Mouse (Mus musculus) forebrain, embryonic 11.5 days (tissue): ENCODE measurements around the gene Pcdh7. TPM values are rescaled to one million over a fixed set of nuclear protein-coding genes. Genes with fewer than 3 reads are reported as not detected.
A peak's percentile ranks its signal among the peaks of the same experiment; 100 is the strongest.

Experiments used
- ATAC-seq: fragments of 200-750 bp; cut with Nextera tagmentation; replicated peaks from 2 replicates; pipeline ENCODE4 v1.8.0; 2017; ENCODE audit warnings: moderate TSS enrichment; ENCODE audit not compliant: low FRiP score
- DNase-seq: peaks from one replicate; pipeline ENCODE4 v3.0.0-alpha.2; 2017; ENCODE audit warnings: low spot score
- H3K27ac ChIP-seq: fragments of 300-500 bp; sonication (generic); 2 replicates; pipeline ENCODE4 v1.5.1; 2014; ENCODE audit warnings: low read depth, low read length
- H3K27me3 ChIP-seq: fragments of 300-500 bp; sonication (generic); 2 replicates; pipeline ENCODE4 v1.6.1; 2014; ENCODE audit warnings: mild to moderate bottlenecking, low read length, mixed read lengths; ENCODE audit not compliant: control insufficient read depth, insufficient read depth
- H3K36me3 ChIP-seq: fragments of 300-500 bp; sonication (generic); 2 replicates; pipeline ENCODE4 v1.6.1; 2014; ENCODE audit warnings: mild to moderate bottlenecking, low read length, moderate library complexity, mixed read lengths; ENCODE audit not compliant: control insufficient read depth, insufficient read depth
- H3K4me1 ChIP-seq: fragments of 300-500 bp; sonication (generic); replicated peaks from 2 replicates; pipeline ENCODE4 v1.6.1; 2014; ENCODE audit warnings: low read length, mixed read lengths; ENCODE audit not compliant: control insufficient read depth, insufficient read depth
- H3K4me2 ChIP-seq: fragments of 300-500 bp; sonication (generic); 2 replicates; pipeline ENCODE4 v1.6.1; 2014; ENCODE audit warnings: low read depth, mild to moderate bottlenecking, low read length, moderate library complexity, mixed read lengths; ENCODE audit not compliant: severe bottlenecking
- H3K4me3 ChIP-seq: fragments of 300-500 bp; sonication (generic); 2 replicates; pipeline ENCODE4 v1.5.1; 2014; ENCODE audit warnings: low read depth, low read length
- H3K9ac ChIP-seq: fragments of 300-500 bp; sonication (generic); 2 replicates; pipeline ENCODE4 v1.6.1; 2014; ENCODE audit warnings: low read length
- H3K9me3 ChIP-seq: fragments of 300-500 bp; sonication (generic); 2 replicates; pipeline ENCODE4 v1.6.1; 2016; ENCODE audit warnings: low read length, mixed read lengths; ENCODE audit not compliant: control insufficient read depth
- WGBS: fragments of 180-500 bp; shearing (Covaris S2); extraction: QIAGEN DNeasy Blood & Tissue Kit; methylation state at CpG from one replicate; pipeline ENCODE4 v1.1.7; 2014; 5-methylcytosine and 5-hydroxymethylcytosine counted together
- polyA plus RNA-seq: library from polyadenylated mRNA; unstranded; fragments of >200 nt; fragmentation: Nextera tagmentation; extraction: Ambion mirVana; gene quantifications from 2 replicates; pipeline ENCODE4 v1.2.1, GENCODE M21; 2014

The Pcdh7 gene
- polyA plus RNA-seq, 1 experiment from 2014 or later, result 5.1 TPM

- Histone ChIP-seq H3K9ac (peak overlapping the region; percentile 64), H3K4me3 (peak overlapping the region; percentile 56), H3K36me3 (no peaks in the 10 kb centered on the region), H3K9me3 (no peaks in the 10 kb centered on the region), H3K27me3 (peaks cover 16% of the 10 kb centered on the region; the same call in 1 of the 2 replicates), H3K27ac (peak overlapping the region; percentile 51), H3K4me1 (peaks cover 3% of the 10 kb centered on the region; the same call in 1 of the 2 replicates), H3K4me2 (peak overlapping the region; percentile 95)
- under 1% methylated on average over 53 of the region's 53 CpGs for WGBS
- peak; percentile 84 for DNase-seq
- ATAC-seq, result peak; percentile 10; the same call in 1 of the 2 replicates
Observed at GRCm38 (mm10) chr5:57717238-57717905, 395 bp upstream of the Pcdh7 start.

GRCm38 (mm10) chr5:57718876-57719593 is 1.3 kb downstream of the Pcdh7 start:
- Histone ChIP-seq H3K36me3 (no peaks in the 10 kb centered on the region), H3K27ac (no peak overlapping the region), H3K27me3 (peaks cover 16% of the 10 kb centered on the region; the same call in 1 of the 2 replicates), H3K9ac (peak overlapping the region; percentile 64), H3K4me1 (peaks cover 3% of the 10 kb centered on the region; the same call in 1 of the 2 replicates), H3K4me3 (peak overlapping the region; percentile 56), H3K4me2 (peak overlapping the region; percentile 95), H3K9me3 (no peaks in the 10 kb centered on the region)
- ATAC-seq, result no peak
- under 1% methylated on average over 51 of the region's 54 CpGs for WGBS
- peak; percentile 77 for DNase-seq

GRCm38 (mm10) chr5:57719594-57720185 is 1.9 kb downstream of the Pcdh7 start:
- H3K27ac ChIP-seq, result no peak overlapping the region
- peak overlapping the region; percentile 95 for H3K4me2 ChIP-seq
- DNase-seq (peak; percentile 86), ATAC-seq (no peak)
- H3K27me3 ChIP-seq, result peaks cover 16% of the 10 kb centered on the region; the same call in 1 of the 2 replicates
- peaks cover 3% of the 10 kb centered on the region; the same call in 1 of the 2 replicates for H3K4me1 ChIP-seq
- H3K36me3 ChIP-seq, result no peaks in the 10 kb centered on the region
- H3K9me3 ChIP-seq, result no peaks in the 10 kb centered on the region
- H3K9ac ChIP-seq, result peak overlapping the region; percentile 64
- peak overlapping the region; percentile 56 for H3K4me3 ChIP-seq
- WGBS, result under 1% methylated on average over 59 of the region's 59 CpGs

GRCm38 (mm10) chr5:57720206-57720880 is 2.6 kb downstream of the Pcdh7 start:
- DNase-seq, result no peak
- Histone ChIP-seq H3K27me3 (peaks cover 16% of the 10 kb centered on the region; the same call in 1 of the 2 replicates), H3K9me3 (no peaks in the 10 kb centered on the region), H3K4me1 (peaks cover 3% of the 10 kb centered on the region; the same call in 1 of the 2 replicates), H3K4me3 (peak overlapping the region; percentile 56), H3K9ac (no peak overlapping the region), H3K36me3 (no peaks in the 10 kb centered on the region), H3K4me2 (peak overlapping the region; percentile 95), H3K27ac (no peak overlapping the region)
- WGBS, result 5% methylated on average over 34 of the region's 34 CpGs
- ATAC-seq, result no peak

- no peak overlapping the region for H3K9ac ChIP-seq
- peak overlapping the region; percentile 95; the same call in 1 of the 2 replicates for H3K4me2 ChIP-seq
- no peak overlapping the region for H3K27ac ChIP-seq
- peaks cover 16% of the 10 kb centered on the region; the same call in 1 of the 2 replicates for H3K27me3 ChIP-seq
- ATAC-seq (no peak), DNase-seq (no peak)
- H3K36me3 ChIP-seq, result no peaks in the 10 kb centered on the region
- peak overlapping the region; percentile 56; the same call in 1 of the 2 replicates for H3K4me3 ChIP-seq
- no peaks in the 10 kb centered on the region for H3K9me3 ChIP-seq
- WGBS, result 33% methylated on average over 8 of the region's 8 CpGs
- peaks cover 3% of the 10 kb centered on the region; the same call in 1 of the 2 replicates for H3K4me1 ChIP-seq
Observed at GRCm38 (mm10) chr5:57721148-57721712, 3.5 kb downstream of the Pcdh7 start.

GRCm38 (mm10) chr5:57721927-57722326 is 4.2 kb downstream of the Pcdh7 start:
- peaks cover 3% of the 10 kb centered on the region; the same call in 1 of the 2 replicates for H3K4me1 ChIP-seq
- 39% methylated on average over 6 of the region's 6 CpGs for WGBS
- H3K27ac ChIP-seq, result no peak overlapping the region
- H3K27me3 ChIP-seq, result peaks cover 16% of the 10 kb centered on the region; the same call in 1 of the 2 replicates
- no peaks in the 10 kb centered on the region for H3K9me3 ChIP-seq
- DNase-seq (no peak), ATAC-seq (no peak)
- no peak overlapping the region for H3K4me3 ChIP-seq
- H3K9ac ChIP-seq, result no peak overlapping the region
- no peaks in the 10 kb centered on the region for H3K36me3 ChIP-seq
- H3K4me2 ChIP-seq, result 0 out of 2 replicates have a peak overlapping the region, but pooled peaks have one; percentile 15

GRCm38 (mm10) chr5:57733451-57733850 is 15.7 kb downstream of the Pcdh7 start:
- DNase-seq (no peak), ATAC-seq (no peak)
- WGBS, result 37% methylated on average over 1 of the region's 1 CpGs
- H3K9me3 ChIP-seq, result no peaks in the 10 kb centered on the region
- H3K4me1 ChIP-seq, result no peaks in the 10 kb centered on the region
- H3K4me3 ChIP-seq, result no peak overlapping the region
- no peaks in the 10 kb centered on the region for H3K27me3 ChIP-seq
- H3K4me2 ChIP-seq, result no peak overlapping the region
- H3K9ac ChIP-seq, result no peak overlapping the region
- no peaks in the 10 kb centered on the region for H3K36me3 ChIP-seq
- H3K27ac ChIP-seq, result no peak overlapping the region

- H3K4me1 ChIP-seq, result no peaks in the 10 kb centered on the region
- 86% methylated on average over 6 of the region's 6 CpGs for WGBS
- no peak overlapping the region for H3K27ac ChIP-seq
- no peak overlapping the region for H3K4me3 ChIP-seq
- no peaks in the 10 kb centered on the region for H3K27me3 ChIP-seq
- H3K4me2 ChIP-seq, result no peak overlapping the region
- H3K9me3 ChIP-seq, result no peaks in the 10 kb centered on the region
- no peaks in the 10 kb centered on the region for H3K36me3 ChIP-seq
- ATAC-seq (no peak), DNase-seq (no peak)
- H3K9ac ChIP-seq, result no peak overlapping the region
Observed at GRCm38 (mm10) chr5:57735723-57736122, 18.0 kb downstream of the Pcdh7 start.
